Mouse (Mus musculus) monocyte, adult 5-6 weeks (primary cell): ENCODE results near the gene Shprh. TPM values are rescaled to one million over a fixed set of nuclear protein-coding genes. Genes with fewer than 3 reads are reported as not detected.
"Not testable (repeated sequence)": the region's sequence is repeated elsewhere in the genome, so short reads cannot be mapped to it uniquely, and the experiment has no call there.

Experiments
- ATAC-seq: fragments of 153-309, 156-312 bp; replicated peaks from 2 replicates; pipeline ENCODE4 v1.8.0; 2017; ENCODE audit warnings: mild to moderate bottlenecking; ENCODE audit not compliant: low TSS enrichment, insufficient number of reproducible peaks, severe bottlenecking, poor library complexity, low FRiP score
- total RNA-seq: library from RNA; stranded (forward); fragments of 200-1000, 200-491, 200-594 nt; gene quantifications from 3 replicates; pipeline ENCODE4 v1.2.3, GENCODE M21; 2017

Gene Shprh
- 19.6 to 46.4 TPM (median 21.4 TPM) in 3 replicates for total RNA-seq

GRCm38 (mm10) chr10:11148884-11149741 is at the start of gene Shprh:
Gene Shprh, plus strand, starts transcription at chr10:11149427.
- peak; percentile 99 for ATAC-seq

DNA sequence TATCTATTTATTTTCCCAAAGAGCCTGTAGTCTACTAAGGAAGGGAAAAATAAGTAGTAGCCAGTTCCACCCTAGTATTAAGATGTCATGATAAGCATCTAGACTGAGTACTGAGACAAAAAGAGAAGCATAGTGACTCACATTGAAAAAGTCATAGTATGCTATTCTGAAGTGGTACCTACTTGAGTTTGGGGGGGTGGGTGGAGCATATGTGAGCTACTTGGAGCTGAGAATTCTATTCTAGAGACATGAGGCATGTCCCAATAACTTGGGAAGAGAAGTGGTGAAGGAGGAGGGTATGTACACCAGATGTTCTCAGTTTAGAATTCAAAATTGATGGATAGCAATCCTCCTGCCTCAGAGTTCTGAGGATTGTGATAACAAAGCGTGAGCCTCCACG is 27.4 kb upstream of the Shprh start:
- ATAC-seq, result no peak

GRCm38 (mm10) chr10:11145580-11145979 is 3.6 kb upstream of the Shprh start:
- no peak for ATAC-seq

- no peak for ATAC-seq
Observed at GRCm38 (mm10) chr10:11148446-11148845, 781 bp upstream of the Shprh start.

DNA sequence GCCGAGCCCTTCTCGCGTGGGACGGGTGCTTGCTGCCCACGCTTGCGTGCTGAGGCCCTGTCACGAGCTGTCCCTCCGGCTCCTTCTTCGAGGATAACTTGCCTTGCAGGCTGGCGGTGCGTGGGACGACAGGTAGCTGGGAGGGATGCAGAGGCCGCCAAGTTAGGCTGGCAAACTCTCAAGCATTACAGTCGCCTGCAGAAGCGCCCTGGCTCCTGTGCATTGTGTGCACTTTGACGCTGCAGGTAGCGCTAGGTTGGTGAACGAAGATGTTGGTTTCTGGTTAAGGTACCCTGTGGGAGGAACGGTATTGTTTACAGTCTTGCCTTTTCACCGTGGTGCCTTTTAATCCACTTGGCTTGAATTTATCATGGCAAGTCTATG is 507 bp downstream of the Shprh start:
- peak; percentile 25 for ATAC-seq

DNA sequence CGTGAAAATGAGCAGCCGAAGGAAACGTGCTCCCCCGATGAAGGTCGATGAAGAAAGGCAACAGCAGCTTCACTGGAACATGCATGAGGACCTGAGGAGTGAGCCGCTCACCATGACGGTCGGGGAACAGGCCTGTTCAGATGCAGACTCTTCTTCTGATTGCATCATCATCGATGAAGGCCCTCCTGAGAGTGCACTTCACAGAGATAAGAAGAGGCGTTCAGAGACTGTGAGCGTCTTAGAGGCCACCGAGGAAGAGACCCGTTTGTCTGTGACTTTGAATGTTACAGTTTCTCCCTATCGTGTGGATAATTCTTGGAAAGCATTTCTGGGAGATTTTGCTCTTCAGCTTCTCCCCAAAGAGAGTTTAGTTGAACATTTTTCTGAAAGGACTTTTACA is 2.4 kb downstream of the Shprh start:
- ATAC-seq, result no peak

GRCm38 (mm10) chr10:11157039-11157438 is 7.8 kb downstream of the Shprh start:
- ATAC-seq, result no peak

- no peak for ATAC-seq
Observed at GRCm38 (mm10) chr10:11164537-11164936, 15.3 kb downstream of the Shprh start.

DNA sequence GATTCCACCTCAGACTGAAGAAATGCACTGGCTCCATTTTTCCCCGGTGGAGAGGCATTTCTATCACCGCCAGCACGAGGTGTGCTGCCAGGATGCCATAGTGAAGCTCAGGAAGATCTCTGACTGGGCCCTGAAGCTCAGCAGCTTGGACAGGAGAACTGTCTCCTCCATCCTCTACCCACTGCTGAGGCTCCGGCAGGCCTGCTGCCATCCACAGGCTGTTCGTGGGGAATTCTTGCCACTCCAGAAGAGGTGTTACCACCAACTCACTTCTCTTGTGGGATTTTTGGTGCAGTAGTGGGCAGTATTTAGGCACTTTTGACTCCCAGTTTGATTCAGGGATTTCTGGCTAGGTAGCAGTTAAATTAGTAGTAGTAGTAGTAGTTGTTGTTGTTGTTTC is 21.0 kb downstream of the Shprh start:
- no peak for ATAC-seq

- no peak for ATAC-seq
Observed at GRCm38 (mm10) chr10:11171615-11172014, 22.4 kb downstream of the Shprh start.

GRCm38 (mm10) chr10:11172519-11172918 is 23.3 kb downstream of the Shprh start:
- ATAC-seq, result no peak

- no peak for ATAC-seq
Observed at GRCm38 (mm10) chr10:11175801-11176482, 26.7 kb downstream of the Shprh start.

DNA sequence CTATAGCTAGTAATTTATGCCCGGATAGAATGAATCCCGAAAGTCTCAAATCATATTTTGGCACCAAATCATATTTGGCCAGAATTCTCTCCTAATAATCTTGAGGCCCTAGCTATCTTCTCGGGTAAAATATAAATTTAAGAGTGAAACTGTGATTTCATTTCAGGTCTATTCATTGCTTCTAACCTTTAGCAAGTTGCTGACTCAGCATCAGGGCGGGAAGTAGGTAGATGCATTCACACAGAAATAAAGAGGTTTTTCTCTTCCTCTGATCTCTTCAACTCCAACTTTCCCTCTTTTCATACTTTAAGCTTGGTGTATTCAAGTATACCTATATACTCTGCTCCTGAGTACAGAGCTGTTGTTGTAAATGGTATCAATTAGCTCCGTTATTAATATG is 30.9 kb downstream of the Shprh start:
- ATAC-seq, result no peak

- ATAC-seq, result no peak
Observed at GRCm38 (mm10) chr10:11197341-11197740, 48.1 kb downstream of the Shprh start.

- no peak for ATAC-seq
Observed at GRCm38 (mm10) chr10:11198346-11198745, 49.1 kb downstream of the Shprh start.

GRCm38 (mm10) chr10:11199980-11200379 is 50.8 kb downstream of the Shprh start:
- no peak for ATAC-seq

DNA sequence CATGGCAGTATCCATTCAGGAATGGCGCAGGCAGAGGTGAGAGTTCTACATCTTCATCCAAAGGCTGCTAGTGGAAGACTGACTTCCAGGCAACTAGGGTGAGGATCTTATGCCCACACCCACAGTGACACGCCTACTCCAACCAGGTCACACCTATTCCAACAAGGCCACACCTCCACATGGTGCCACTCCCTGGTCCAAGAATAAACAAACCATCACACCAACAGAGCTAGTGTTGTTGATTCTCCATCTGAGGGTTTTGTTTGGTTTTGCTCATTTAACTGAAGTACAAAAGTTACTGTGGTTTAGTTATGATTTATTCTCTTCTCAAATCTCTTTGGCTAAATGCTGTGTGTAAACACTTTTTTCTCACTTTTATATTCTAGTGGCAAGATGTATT is 56.7 kb downstream of the Shprh start:
- ATAC-seq, result not testable (repeated sequence)

GRCm38 (mm10) chr10:11208670-11209069 is 59.4 kb downstream of the Shprh start:
- no peak for ATAC-seq

DNA sequence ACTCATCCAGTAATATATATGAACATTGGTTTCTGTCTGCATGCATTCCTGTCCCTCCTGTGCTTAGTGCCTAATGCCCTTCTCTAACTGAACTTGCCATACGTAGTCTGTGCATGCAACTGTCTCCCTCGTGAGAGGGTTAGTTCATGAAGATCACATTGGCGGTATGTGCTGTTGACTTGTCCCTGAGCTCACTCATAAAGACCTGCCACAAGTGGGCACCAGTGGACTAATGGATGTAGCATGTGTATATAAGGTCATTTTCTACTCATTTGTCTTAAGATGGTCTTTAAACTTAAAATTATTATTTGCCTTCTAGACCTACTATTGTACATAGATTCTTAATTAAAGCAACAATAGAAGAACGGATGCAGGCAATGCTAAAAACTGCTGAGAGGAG is 62.8 kb downstream of the Shprh start:
- no peak for ATAC-seq

- no peak for ATAC-seq
Observed at GRCm38 (mm10) chr10:11226442-11226841, 77.2 kb downstream of the Shprh start.
